Mouse (Mus musculus): ENCODE results near the gene Gnpnat1.

DNA sequence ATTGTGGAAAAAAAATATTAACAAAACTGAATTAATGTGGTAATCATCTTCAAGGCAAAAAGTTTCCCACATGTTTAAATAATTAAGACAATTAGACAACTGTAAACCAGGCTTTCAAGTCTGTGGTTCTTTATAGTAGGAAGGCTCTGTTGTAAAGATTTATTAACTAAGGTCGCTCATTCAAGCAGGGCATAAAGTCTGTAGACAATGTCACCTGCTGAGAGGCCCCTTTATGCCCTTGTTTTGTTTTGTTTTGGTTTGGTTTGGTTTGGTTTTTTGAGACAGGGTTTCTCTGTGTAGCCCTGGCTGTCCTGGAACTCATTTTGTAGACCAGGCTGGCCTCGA, 34.2 kb upstream of the Gnpnat1 start:
- no peak for TF ChIP-seq ZNF384 (IDR thresholded peaks at IDR 0.05; ENCODE audit: low read depth, low read length)
- no peak for TF ChIP-seq MAFK (IDR thresholded peaks at IDR 0.05; ENCODE audit: insufficient read depth, low read depth, low read length)
- no peak for TF ChIP-seq HCFC1 (IDR thresholded peaks at IDR 0.05; ENCODE audit: borderline replicate concordance, insufficient read depth, low read length)
- TF ChIP-seq ZC3H11A (IDR thresholded peaks at IDR 0.05; ENCODE audit: borderline replicate concordance, low read depth, low read length), result no peak
